Mouse (Mus musculus) olfactory bulb, adult 2 months (tissue): ENCODE data around the gene Arhgap5. TPM values are rescaled to one million over a fixed set of nuclear protein-coding genes. Genes with fewer than 3 reads are reported as not detected.

ENCODE experiments used
- H3K27ac ChIP-seq: fragments of 200-500 bp; 2 replicates; pipeline ENCODE4 v1.5.1; 2012; ENCODE audit warnings: low read depth, low read length; ENCODE audit not compliant: insufficient read depth
- H3K4me1 ChIP-seq: fragments of 200-500 bp; 2 replicates; pipeline ENCODE4 v1.6.1; 2012; ENCODE audit warnings: low read length; ENCODE audit not compliant: control insufficient read depth, insufficient read depth
- H3K4me3 ChIP-seq: fragments of 200-500 bp; 2 replicates; pipeline ENCODE4 v1.5.1; 2012; ENCODE audit warnings: mild to moderate bottlenecking, low read depth, low read length, moderate library complexity; ENCODE audit not compliant: insufficient read depth
- CTCF ChIP-seq: fragments of 200-500 bp; IDR thresholded peaks from 2 replicates; pipeline ENCODE4 v1.5.1; 2012; ENCODE audit warnings: low read depth, mild to moderate bottlenecking, low read length, moderate library complexity; ENCODE audit not compliant: insufficient read depth
- POLR2A ChIP-seq: fragments of 200-500 bp; IDR thresholded peaks from 2 replicates; pipeline ENCODE4 v1.6.1; 2012; ENCODE audit warnings: mild to moderate bottlenecking, low read depth, low read length, moderate library complexity; ENCODE audit not compliant: insufficient read depth
- WGBS: fragments of 180-500 bp; shearing (Covaris S2); methylation state at CpG from one replicate; pipeline ENCODE4 v1.1.7; 2018; 5-methylcytosine and 5-hydroxymethylcytosine counted together
- polyA plus RNA-seq: library from polyadenylated mRNA; stranded (reverse); fragments of >200 nt; gene quantifications from 2 replicates; pipeline ENCODE4 v1.2.4, GENCODE M21; 2012; ENCODE audit warnings: low replicate concordance; ENCODE audit not compliant: missing spikeins, insufficient read depth, insufficient read length

Arhgap5 gene
- polyA plus RNA-seq, 1 experiment = not detected

- no peak for TF ChIP-seq POLR2A
- TF ChIP-seq CTCF = no peak
- H3K27ac ChIP-seq = no peak overlapping the region
- 96% methylated on average over 9 of the region's 9 CpGs for WGBS
- H3K4me3 ChIP-seq = no peak overlapping the region
- peaks cover 4% of the 10 kb centered on the region; the same call in 1 of the 2 replicates for H3K4me1 ChIP-seq
Observed at GRCm38 (mm10) chr12:52483219-52483618, 20.6 kb upstream of the Arhgap5 start.

- Histone ChIP-seq H3K27ac (peak overlapping the region; percentile 21; the same call in 1 of the 2 replicates), H3K4me3 (no peak overlapping the region), H3K4me1 (peaks cover 4% of the 10 kb centered on the region)
- TF ChIP-seq CTCF (no peak), POLR2A (no peak)
- WGBS = 41% methylated on average over 15 of the region's 15 CpGs
Observed at GRCm38 (mm10) chr12:52488266-52488975, 15.4 kb upstream of the Arhgap5 start.

- WGBS = 73% methylated on average over 6 of the region's 6 CpGs
- H3K27ac ChIP-seq = peak overlapping the region; percentile 21; the same call in 1 of the 2 replicates
- TF ChIP-seq CTCF = no peak
- no peak for TF ChIP-seq POLR2A
- H3K4me1 ChIP-seq = peaks cover 4% of the 10 kb centered on the region
- no peak overlapping the region for H3K4me3 ChIP-seq
Observed at GRCm38 (mm10) chr12:52493281-52493681, 10.5 kb upstream of the Arhgap5 start.

GRCm38 (mm10) chr12:52497209-52497608 is 6.6 kb upstream of the Arhgap5 start:
- no peak for TF ChIP-seq CTCF
- no peak for TF ChIP-seq POLR2A
- no peak overlapping the region for H3K4me3 ChIP-seq
- H3K4me1 ChIP-seq = no peaks in the 10 kb centered on the region
- WGBS = 93% methylated on average over 3 of the region's 3 CpGs
- H3K27ac ChIP-seq = no peak overlapping the region

- Histone ChIP-seq H3K27ac (no peak overlapping the region), H3K4me1 (no peaks in the 10 kb centered on the region), H3K4me3 (no peak overlapping the region)
- 76% methylated on average over 8 of the region's 8 CpGs for WGBS
- TF ChIP-seq CTCF (no peak), POLR2A (no peak)
Observed at GRCm38 (mm10) chr12:52500915-52501833, 2.6 kb upstream of the Arhgap5 start.

- Histone ChIP-seq H3K4me1 (no peaks in the 10 kb centered on the region), H3K27ac (no peak overlapping the region), H3K4me3 (no peak overlapping the region)
- no peak for TF ChIP-seq POLR2A
- TF ChIP-seq CTCF = no peak
- WGBS = 75% methylated on average over 3 of the region's 3 CpGs
Observed at GRCm38 (mm10) chr12:52502161-52502560, 1.6 kb upstream of the Arhgap5 start.

- no peak for TF ChIP-seq CTCF
- no peak; the same call in 1 of the 2 replicates for TF ChIP-seq POLR2A
- 0% methylated on average over 13 of the region's 13 CpGs for whole genome bisulfite sequencing
- no peaks in the 10 kb centered on the region for H3K4me1 ChIP-seq
- peak overlapping the region; percentile 74 for H3K27ac ChIP-seq
- H3K4me3 ChIP-seq = peak overlapping the region; percentile 53
Observed at GRCm38 (mm10) chr12:52503131-52503455, 679 bp upstream of the Arhgap5 start.

GRCm38 (mm10) chr12:52504331-52505181 is 784 bp downstream of the Arhgap5 start:
- under 1% methylated on average over 77 of the region's 78 CpGs for WGBS

GRCm38 (mm10) chr12:52524699-52525098 is 20.9 kb downstream of the Arhgap5 start:
- no peaks in the 10 kb centered on the region for H3K4me1 ChIP-seq
- 87% methylated on average over 2 of the region's 2 CpGs for WGBS
- H3K27ac ChIP-seq = no peak overlapping the region
- no peak for TF ChIP-seq CTCF
- TF ChIP-seq POLR2A = no peak
- no peak overlapping the region for H3K4me3 ChIP-seq

More at GRCm38 (mm10) chr12:52504331-52505181, 784 bp downstream of the Arhgap5 start:
- H3K27ac ChIP-seq = peak overlapping the region; percentile 87
- no peaks in the 10 kb centered on the region for H3K4me1 ChIP-seq
- TF ChIP-seq POLR2A (0 out of 2 replicates have a peak, but pooled peaks have one; percentile 32), CTCF (no peak)
- H3K4me3 ChIP-seq = peak overlapping the region; percentile 53
